Mouse (Mus musculus) right cerebral cortex, postnatal 36 days (tissue): Measurements from ENCODE around the gene Nlrc3.
"Not testable (repeated sequence)": the region's sequence is repeated elsewhere in the genome, so short reads cannot be mapped to it uniquely, and the experiment has no call there.

Experiments used
- DNase-seq, 2 experiments: peaks; one replicate each; pipeline ENCODE4 v3.0.0; 2022; ENCODE audit warnings: low spot score in 2 of 2, mixed read lengths in 1 of 2

The Nlrc3 gene

DNA sequence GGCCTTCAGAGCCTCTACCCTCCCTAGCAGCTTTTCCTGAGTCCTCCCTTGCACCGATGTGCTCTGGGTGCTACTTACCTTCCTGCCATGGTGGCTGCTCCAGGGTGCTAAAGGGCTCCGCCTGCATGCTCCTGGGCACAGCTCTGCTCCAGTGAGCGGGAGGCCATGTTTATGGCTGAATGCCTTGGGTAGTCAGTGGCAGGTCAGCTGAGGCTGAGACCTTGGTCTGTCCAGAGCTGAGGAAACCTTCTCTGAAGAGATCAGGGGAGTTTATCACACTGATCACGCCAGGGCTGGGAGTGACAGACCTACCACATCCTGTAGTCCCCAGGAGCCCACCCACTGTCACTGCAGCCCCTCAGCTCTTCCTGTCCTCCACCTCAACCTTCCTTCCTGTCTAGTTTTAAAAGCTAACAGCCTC, at the start of gene Nlrc3:
Gene Nlrc3, minus strand, starts transcription at position 382 of the 421 bp plus-strand sequence.
- no peak for DNase-seq

DNA sequence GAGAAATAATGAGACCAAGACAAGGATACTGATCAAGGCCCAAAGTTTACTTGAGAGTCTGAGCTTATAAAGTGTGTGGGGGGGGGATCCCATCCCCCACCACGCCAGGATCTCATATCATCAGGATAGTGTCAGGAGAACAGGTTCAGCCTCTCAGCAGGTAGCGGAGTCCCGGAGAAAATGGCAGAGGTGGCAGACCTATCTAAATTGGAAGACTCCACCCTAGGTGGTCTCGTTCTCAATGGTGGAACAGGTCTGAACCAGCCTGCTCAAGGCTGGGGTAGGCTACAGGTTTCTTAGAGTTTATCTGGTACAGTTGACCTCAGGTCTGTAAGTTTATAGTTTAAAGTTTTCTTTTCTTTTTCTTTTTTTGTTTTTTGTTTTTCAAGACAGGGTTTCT, 46.3 kb upstream of the Nlrc3 start:
- DNase-seq = no peak

GRCm38 (mm10) chr16:4021241-4021640, 44.8 kb upstream of the Nlrc3 start:
- DNase-seq = no peak

DNA sequence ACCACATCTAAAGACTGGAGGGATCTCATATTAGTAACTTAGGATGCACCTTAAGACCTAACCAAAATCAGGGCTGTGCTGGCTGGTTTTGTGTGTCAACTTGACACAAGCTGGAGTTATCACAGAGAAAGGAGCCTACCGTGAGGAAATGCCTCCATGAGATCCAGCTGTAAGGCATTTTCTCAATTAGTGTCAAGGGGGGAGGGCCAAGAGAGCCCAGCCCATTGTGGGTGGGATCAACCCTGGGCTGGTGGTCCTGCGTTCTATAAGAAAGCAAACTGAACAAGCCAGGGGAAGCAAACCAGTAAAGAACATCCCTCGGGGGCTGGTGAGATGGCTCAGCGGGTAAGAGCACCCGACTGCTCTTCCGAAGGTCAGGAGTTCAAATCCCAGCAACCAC, 41.0 kb upstream of the Nlrc3 start:
- not testable (repeated sequence) for DNase-seq

GRCm38 (mm10) chr16:4016786-4017185, 40.4 kb upstream of the Nlrc3 start:
- not testable (repeated sequence) for DNase-seq

DNA sequence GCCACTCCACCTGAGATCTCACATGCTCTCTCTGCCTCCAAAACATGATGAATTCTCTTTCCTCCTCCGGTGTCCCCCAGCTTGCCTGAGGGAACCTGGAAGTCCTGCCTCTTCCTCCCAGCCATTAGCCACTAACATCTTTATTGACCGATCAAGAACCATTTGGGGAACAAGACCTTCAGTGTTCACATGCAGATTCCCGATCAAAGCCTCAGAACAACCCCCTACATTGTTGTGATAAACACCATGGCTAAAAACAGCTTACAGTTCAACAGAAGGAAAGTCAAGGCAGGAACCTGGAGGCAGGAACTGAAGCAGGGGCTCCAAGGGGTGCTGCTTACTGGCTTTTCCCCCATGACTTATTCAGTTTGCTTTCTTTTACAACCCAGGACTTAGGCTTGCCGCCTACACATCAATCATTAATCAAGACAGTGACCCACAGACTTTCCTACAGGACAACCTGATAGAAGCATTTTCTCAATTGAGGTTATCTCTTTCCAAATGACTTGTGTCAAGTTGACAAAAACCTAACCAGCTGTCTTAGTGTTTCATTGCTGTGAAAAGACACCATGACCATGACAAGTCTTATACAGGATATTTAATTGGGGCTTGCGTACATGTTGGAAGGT, 37.7 kb upstream of the Nlrc3 start:
- DNase-seq = no peak

GRCm38 (mm10) chr16:4012882-4013570, 36.6 kb upstream of the Nlrc3 start:
- no peak for DNase-seq

- peak; percentile 94 to 96 for DNase-seq
Measured at GRCm38 (mm10) chr16:4003489-4004398, 27.3 kb upstream of the Nlrc3 start, which contains the start of gene Slx4. Slx4 (minus strand) TSS chr16:4003770.

- DNase-seq = no peak
Measured at GRCm38 (mm10) chr16:3988410-3988809, 12.0 kb upstream of the Nlrc3 start.

GRCm38 (mm10) chr16:3983146-3983700, 6.8 kb upstream of the Nlrc3 start:
- DNase-seq = no peak

DNA sequence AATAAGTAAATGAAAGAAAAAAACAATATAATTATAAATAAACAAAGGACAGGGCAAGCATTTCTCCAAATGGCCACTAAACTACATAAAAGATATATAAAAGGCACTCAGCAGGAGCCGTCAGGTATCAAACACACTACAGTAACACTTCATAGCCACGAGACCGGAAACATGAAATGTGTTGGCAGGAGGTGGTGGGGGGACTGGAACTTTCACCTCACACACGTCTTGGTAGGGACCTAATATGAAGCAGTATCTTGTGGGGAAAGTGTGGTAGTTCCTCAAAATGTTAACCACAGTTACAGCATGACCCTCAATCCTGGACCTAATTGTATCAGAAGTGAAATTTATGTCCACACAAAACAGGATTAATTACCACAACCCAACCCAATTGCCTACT, 5.7 kb upstream of the Nlrc3 start:
- DNase-seq = no peak

DNA sequence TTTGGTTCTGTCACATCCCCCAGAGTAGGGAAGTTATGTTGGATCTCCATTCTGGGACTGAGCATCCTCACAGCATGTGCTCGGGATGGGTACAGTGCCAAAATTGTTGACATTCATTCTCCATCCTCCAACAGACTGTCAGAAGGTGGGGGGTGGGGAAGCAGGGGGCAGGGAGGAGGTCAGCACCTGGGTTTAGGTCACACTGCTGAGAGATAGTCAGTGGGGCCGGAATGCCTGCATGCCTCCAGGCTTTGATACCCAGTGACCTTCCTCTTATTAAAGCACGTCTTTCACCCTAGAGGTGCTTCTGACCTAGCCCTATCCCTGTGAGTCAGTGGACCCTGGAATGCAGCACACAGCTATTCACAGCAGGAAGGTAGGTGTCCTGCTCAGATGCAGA, 280 bp upstream of the Nlrc3 start:
- DNase-seq = no peak

GRCm38 (mm10) chr16:3975658-3976057, 774 bp downstream of the Nlrc3 start:
- no peak for DNase-seq

GRCm38 (mm10) chr16:3974456-3974855, 2.0 kb downstream of the Nlrc3 start:
- not testable (repeated sequence) for DNase-seq

DNA sequence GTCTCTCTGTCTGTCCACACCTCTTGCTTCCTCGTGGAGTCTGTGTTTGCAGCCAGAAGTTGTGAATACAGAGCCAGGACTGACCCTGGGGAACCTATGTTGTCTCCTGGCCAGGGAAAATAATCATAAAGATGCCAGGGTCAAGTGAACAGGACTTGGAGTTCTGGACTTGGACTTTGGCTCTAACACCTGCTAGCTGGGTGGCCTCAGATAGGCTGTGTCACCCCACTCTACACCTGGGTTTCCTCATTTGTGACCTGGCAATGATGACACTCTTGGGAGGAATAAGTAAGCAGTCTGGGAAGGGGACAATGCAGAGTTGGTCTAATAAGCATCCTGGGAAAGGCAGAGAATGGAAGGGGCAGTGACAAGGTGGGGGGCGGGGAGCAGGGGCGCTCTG, 10.9 kb downstream of the Nlrc3 start:
- no peak for DNase-seq

GRCm38 (mm10) chr16:3964990-3965389, 11.4 kb downstream of the Nlrc3 start:
- DNase-seq = no peak

- DNase-seq = no peak
Measured at GRCm38 (mm10) chr16:3959261-3959660, 17.2 kb downstream of the Nlrc3 start.

DNA sequence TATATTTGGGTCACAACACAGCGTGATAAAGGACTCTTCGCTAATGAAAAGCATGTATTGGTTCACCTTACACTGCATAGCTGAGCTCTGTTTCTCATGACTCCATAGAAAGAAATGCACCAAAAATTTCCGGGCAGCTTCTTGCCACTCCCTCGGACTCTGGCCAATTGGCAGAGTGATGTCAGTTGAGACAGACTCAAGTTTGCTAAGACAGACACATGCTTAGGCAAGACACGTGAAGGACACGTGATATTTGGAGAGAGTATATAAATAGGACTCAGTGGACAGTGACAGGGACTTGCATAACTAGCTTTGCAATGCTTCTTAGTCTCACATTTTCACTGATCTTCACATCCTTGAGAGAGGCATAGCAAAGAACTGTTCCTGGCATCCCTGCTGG, 20.1 kb downstream of the Nlrc3 start:
- peak in 1 of 2 experiments; percentile 14 for DNase-seq

DNA sequence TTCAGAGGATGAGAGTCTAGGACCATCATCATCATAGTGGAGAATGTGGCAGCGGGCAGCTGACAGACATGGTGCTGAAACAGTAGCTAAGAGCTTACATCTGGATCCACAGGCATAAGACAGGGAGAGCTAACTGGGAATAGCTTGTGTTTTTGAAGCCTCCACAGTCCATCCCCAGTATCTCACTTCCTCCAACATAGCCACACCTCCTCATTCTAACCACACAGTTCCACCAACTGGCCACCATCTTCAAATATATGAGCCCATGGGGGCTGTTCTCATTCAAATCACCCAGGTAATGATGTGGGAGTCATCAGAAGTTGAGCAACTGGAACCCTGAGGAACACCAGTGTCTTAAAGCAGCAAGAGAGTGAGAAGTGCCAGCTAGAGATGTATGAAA, 25.3 kb downstream of the Nlrc3 start:
- DNase-seq = no peak

GRCm38 (mm10) chr16:3934701-3935100, 41.7 kb downstream of the Nlrc3 start:
- no peak for DNase-seq

DNA sequence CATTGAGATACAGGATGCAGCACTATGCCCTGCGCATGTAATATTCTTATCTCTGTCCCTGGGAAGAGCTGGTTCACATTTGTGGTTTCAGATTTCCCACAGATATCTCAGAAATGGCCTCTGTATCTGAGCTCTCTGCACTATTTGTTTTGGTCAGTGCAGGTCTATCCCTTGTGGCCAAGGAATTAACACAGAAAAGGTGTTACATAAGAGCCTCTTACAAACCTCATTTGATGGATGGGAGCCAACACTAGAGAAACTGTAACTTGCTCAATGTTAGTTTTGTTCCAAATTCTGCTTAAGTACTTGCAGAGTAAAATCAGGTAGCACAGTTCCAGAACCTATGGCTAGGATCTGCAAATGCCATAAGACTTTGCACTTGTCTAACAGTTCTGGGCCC, 42.3 kb downstream of the Nlrc3 start:
- no peak for DNase-seq

DNA sequence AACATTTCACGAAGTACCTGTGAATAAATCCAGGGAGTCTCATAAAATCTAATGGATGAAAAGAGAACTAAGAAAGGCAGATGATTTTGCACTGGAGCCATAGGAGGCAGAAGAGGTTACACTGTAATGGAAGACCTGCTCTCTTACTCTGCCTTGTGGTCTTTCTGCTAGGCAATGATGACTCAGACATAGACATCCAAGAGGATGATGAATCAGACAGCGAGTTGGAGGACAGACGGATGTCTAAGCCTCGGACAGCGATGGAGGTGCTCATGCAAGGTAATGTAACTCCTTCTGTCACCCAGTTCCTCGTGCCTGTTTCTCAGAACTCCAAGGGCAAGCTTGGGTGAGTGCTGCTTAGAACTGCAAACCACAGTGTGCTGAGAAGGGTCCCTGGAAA, 42.9 kb downstream of the Nlrc3 start:
- DNase-seq = no peak
